Mouse (Mus musculus): Measurements from ENCODE around the gene Styxl1.

DNA sequence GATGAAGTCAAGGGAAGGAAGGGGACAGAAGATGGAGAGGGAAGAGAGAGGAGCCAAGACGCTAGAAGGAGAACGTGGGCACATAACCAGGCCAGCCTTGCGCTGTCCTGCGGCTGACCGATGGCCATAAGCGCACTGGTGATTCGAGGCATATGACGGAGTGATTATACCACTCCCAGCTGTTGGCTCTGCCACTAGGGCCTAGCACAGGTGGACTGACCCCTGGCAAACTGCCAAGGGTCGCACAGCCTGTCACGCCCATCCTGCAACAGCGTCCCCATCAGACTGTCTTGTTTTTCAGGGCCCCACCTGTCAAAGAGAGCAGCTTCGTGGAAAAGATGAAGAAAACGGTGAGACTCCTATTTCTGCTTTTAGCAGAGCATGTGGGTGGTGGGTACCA is 49.8 kb downstream of the Styxl1 start:
- no peak for TF ChIP-seq POLR2A (IDR thresholded peaks at IDR 0.05; ENCODE audit: insufficient read depth, low read length)
- TF ChIP-seq EP300 (IDR thresholded peaks at IDR 0.05; ENCODE audit: insufficient read depth, low read depth, low read length), result no peak
- no peak for TF ChIP-seq CTCF (IDR thresholded peaks at IDR 0.05; ENCODE audit: low read depth, low read length)
